In genomic region chr15:91004726-91005125, GRCm38 (mm10) we compare ENCODE assay signal across 7 mouse cellular contexts.
"Had no signal": no experiment of that assay in that cellular context is flagged by ENCODE, and none has a peak within 500 bp of the region (broad histone marks: within the 10 kb centered on the region; RNA-seq: fewer than 3 reads in every experiment).

No protein-coding gene starts in this region.

- DNase-seq: kidney, adult 8-10 months; kidney, postnatal 36 days; layer of hippocampus, adult 9-11 months; layer of hippocampus, postnatal 36 days; lung, adult 18-20 months; right cerebral cortex, adult 18-20 months; right cerebral cortex, postnatal 25 days had no signal
